Mouse (Mus musculus): ENCODE data around the gene Kdm4b. TPM values are rescaled to one million over a fixed set of nuclear protein-coding genes. Genes with fewer than 3 reads are reported as not detected.

The Kdm4b gene
- polyA plus RNA-seq (2014; fragmentation: Nextera tagmentation; extraction: Ambion mirVana) = 33.7 and 39.0 TPM in 2 replicates

- under 1% methylated on average over 44 of the region's 57 CpGs for WGBS
- peak; percentile 100 for ATAC-seq (ENCODE audit: low FRiP score)
- peak within 1 kb of the TSS; percentile 95 for H3K9ac ChIP-seq (ENCODE audit: low read depth, low read length)
- H3K27me3 ChIP-seq (ENCODE audit: control insufficient read depth, insufficient read depth, low read length) = no peaks in the 10 kb centered on the region
- peak; percentile 99 for DNase-seq (ENCODE audit: low spot score)
- H3K4me1 ChIP-seq (replicated peaks; ENCODE audit: control insufficient read depth, insufficient read depth, low read length) = peaks cover 6% of the 10 kb centered on the region
- H3K9me3 ChIP-seq (ENCODE audit: control insufficient read depth, low read length) = no peaks in the 10 kb centered on the region
- H3K27ac ChIP-seq (ENCODE audit: low read depth, low read length) = peak within 1 kb of the TSS; percentile 88
- no peaks in the 10 kb centered on the region for H3K36me3 ChIP-seq (ENCODE audit: control insufficient read depth, insufficient read depth, low read length)
- peak within 1 kb of the TSS; percentile 92 for H3K4me3 ChIP-seq (ENCODE audit: low read depth, low read length)
- peak within 1 kb of the TSS; percentile 83 for H3K4me2 ChIP-seq (replicated peaks; ENCODE audit: low read depth, low read length)
These were observed at the start of gene Kdm4b for GRCm38 (mm10) chr17:56325450-56326152. TSS of gene Kdm4b (plus strand) at chr17:56326062.

GRCm38 (mm10) chr17:56276643-56277566 lies 49.0 kb upstream of the Kdm4b start, which contains the start of gene Ticam1:
TSS of gene Ticam1 (minus strand) at chr17:56276786.
- Histone ChIP-seq H3K4me2 (replicated peaks; ENCODE audit: low read depth, low read length) (peak within 1 kb of the TSS; percentile 62), H3K9ac (ENCODE audit: low read depth, low read length) (peak within 1 kb of the TSS; percentile 52), H3K4me1 (replicated peaks; ENCODE audit: control insufficient read depth, insufficient read depth, low read length) (no peaks in the 10 kb centered on the region), H3K9me3 (ENCODE audit: control insufficient read depth, low read length) (no peaks in the 10 kb centered on the region), H3K4me3 (ENCODE audit: low read depth, low read length) (peak within 1 kb of the TSS; percentile 36), H3K27me3 (ENCODE audit: control insufficient read depth, insufficient read depth, low read length) (no peaks in the 10 kb centered on the region), H3K36me3 (ENCODE audit: control insufficient read depth, insufficient read depth, low read length) (no peaks in the 10 kb centered on the region), H3K27ac (ENCODE audit: low read depth, low read length) (peak within 1 kb of the TSS; percentile 0; the same call in 1 of the 2 replicates)
- DNase-seq (ENCODE audit: low spot score) (peak; percentile 88), ATAC-seq (ENCODE audit: low FRiP score) (peak; percentile 89)
- WGBS = 10% methylated on average over 17 of the region's 21 CpGs

GRCm38 (mm10) chr17:56277567-56277893 lies 48.3 kb upstream of the Kdm4b start:
- ATAC-seq (ENCODE audit: low FRiP score) (peak; percentile 10; the same call in 1 of the 2 replicates), DNase-seq (ENCODE audit: low spot score) (no peak)
- H3K4me2 ChIP-seq (replicated peaks; ENCODE audit: low read depth, low read length) = no peak overlapping the region
- WGBS = 53% methylated on average over 2 of the region's 2 CpGs
- H3K27me3 ChIP-seq (ENCODE audit: control insufficient read depth, insufficient read depth, low read length) = no peaks in the 10 kb centered on the region
- H3K27ac ChIP-seq (ENCODE audit: low read depth, low read length) = no peak overlapping the region
- no peak overlapping the region for H3K9ac ChIP-seq (ENCODE audit: low read depth, low read length)
- H3K9me3 ChIP-seq (ENCODE audit: control insufficient read depth, low read length) = no peaks in the 10 kb centered on the region
- no peak overlapping the region for H3K4me3 ChIP-seq (ENCODE audit: low read depth, low read length)
- H3K36me3 ChIP-seq (ENCODE audit: control insufficient read depth, insufficient read depth, low read length) = no peaks in the 10 kb centered on the region
- no peaks in the 10 kb centered on the region for H3K4me1 ChIP-seq (replicated peaks; ENCODE audit: control insufficient read depth, insufficient read depth, low read length)

- Histone ChIP-seq H3K4me2 (replicated peaks; ENCODE audit: low read depth, low read length) (no peak overlapping the region), H3K27ac (ENCODE audit: low read depth, low read length) (no peak overlapping the region), H3K27me3 (ENCODE audit: control insufficient read depth, insufficient read depth, low read length) (no peaks in the 10 kb centered on the region), H3K36me3 (ENCODE audit: control insufficient read depth, insufficient read depth, low read length) (no peaks in the 10 kb centered on the region), H3K9ac (ENCODE audit: low read depth, low read length) (no peak overlapping the region), H3K4me1 (replicated peaks; ENCODE audit: control insufficient read depth, insufficient read depth, low read length) (no peaks in the 10 kb centered on the region), H3K9me3 (ENCODE audit: control insufficient read depth, low read length) (no peaks in the 10 kb centered on the region), H3K4me3 (ENCODE audit: low read depth, low read length) (no peak overlapping the region)
- DNase-seq (ENCODE audit: low spot score) = no peak
- 91% methylated on average over 5 of the region's 5 CpGs for WGBS
- no peak for ATAC-seq (ENCODE audit: low FRiP score)
These were observed 47.5 kb upstream of the Kdm4b start for GRCm38 (mm10) chr17:56278340-56278739.

- H3K4me3 ChIP-seq (ENCODE audit: low read depth, low read length) = no peak overlapping the region
- no peak overlapping the region for H3K9ac ChIP-seq (ENCODE audit: low read depth, low read length)
- no peaks in the 10 kb centered on the region for H3K9me3 ChIP-seq (ENCODE audit: control insufficient read depth, low read length)
- no peaks in the 10 kb centered on the region for H3K4me1 ChIP-seq (replicated peaks; ENCODE audit: control insufficient read depth, insufficient read depth, low read length)
- ATAC-seq (ENCODE audit: low FRiP score) (no peak), DNase-seq (ENCODE audit: low spot score) (no peak)
- WGBS = 90% methylated on average over 12 of the region's 12 CpGs
- H3K27ac ChIP-seq (ENCODE audit: low read depth, low read length) = no peak overlapping the region
- H3K36me3 ChIP-seq (ENCODE audit: control insufficient read depth, insufficient read depth, low read length) = no peaks in the 10 kb centered on the region
- no peaks in the 10 kb centered on the region for H3K27me3 ChIP-seq (ENCODE audit: control insufficient read depth, insufficient read depth, low read length)
- H3K4me2 ChIP-seq (replicated peaks; ENCODE audit: low read depth, low read length) = no peak overlapping the region
These were observed 46.2 kb upstream of the Kdm4b start for GRCm38 (mm10) chr17:56279481-56280155.

GRCm38 (mm10) chr17:56281193-56281592 lies 44.7 kb upstream of the Kdm4b start:
- DNase-seq (ENCODE audit: low spot score) (no peak), ATAC-seq (ENCODE audit: low FRiP score) (no peak)
- Histone ChIP-seq H3K4me1 (replicated peaks; ENCODE audit: control insufficient read depth, insufficient read depth, low read length) (no peaks in the 10 kb centered on the region), H3K4me2 (replicated peaks; ENCODE audit: low read depth, low read length) (no peak overlapping the region), H3K9ac (ENCODE audit: low read depth, low read length) (no peak overlapping the region), H3K27ac (ENCODE audit: low read depth, low read length) (no peak overlapping the region), H3K4me3 (ENCODE audit: low read depth, low read length) (no peak overlapping the region), H3K9me3 (ENCODE audit: control insufficient read depth, low read length) (no peaks in the 10 kb centered on the region), H3K36me3 (ENCODE audit: control insufficient read depth, insufficient read depth, low read length) (no peaks in the 10 kb centered on the region), H3K27me3 (ENCODE audit: control insufficient read depth, insufficient read depth, low read length) (no peaks in the 10 kb centered on the region)
- 93% methylated on average over 12 of the region's 12 CpGs for WGBS

GRCm38 (mm10) chr17:56282802-56283201 lies 43.1 kb upstream of the Kdm4b start:
- no peak for DNase-seq (ENCODE audit: low spot score)

GRCm38 (mm10) chr17:56283316-56283715 lies 42.5 kb upstream of the Kdm4b start:
- no peaks in the 10 kb centered on the region for H3K27me3 ChIP-seq (ENCODE audit: control insufficient read depth, insufficient read depth, low read length)

More at GRCm38 (mm10) chr17:56282802-56283201, 43.1 kb upstream of the Kdm4b start:
- Histone ChIP-seq H3K36me3 (ENCODE audit: control insufficient read depth, insufficient read depth, low read length) (no peaks in the 10 kb centered on the region), H3K9me3 (ENCODE audit: control insufficient read depth, low read length) (no peaks in the 10 kb centered on the region), H3K27ac (ENCODE audit: low read depth, low read length) (no peak overlapping the region), H3K4me3 (ENCODE audit: low read depth, low read length) (no peak overlapping the region), H3K27me3 (ENCODE audit: control insufficient read depth, insufficient read depth, low read length) (no peaks in the 10 kb centered on the region), H3K4me1 (replicated peaks; ENCODE audit: control insufficient read depth, insufficient read depth, low read length) (no peaks in the 10 kb centered on the region), H3K9ac (ENCODE audit: low read depth, low read length) (no peak overlapping the region), H3K4me2 (replicated peaks; ENCODE audit: low read depth, low read length) (no peak overlapping the region)
- no peak for ATAC-seq (ENCODE audit: low FRiP score)
- WGBS = 93% methylated on average over 4 of the region's 4 CpGs

More at GRCm38 (mm10) chr17:56283316-56283715, 42.5 kb upstream of the Kdm4b start:
- no peaks in the 10 kb centered on the region for H3K36me3 ChIP-seq (ENCODE audit: control insufficient read depth, insufficient read depth, low read length)
- no peak overlapping the region for H3K9ac ChIP-seq (ENCODE audit: low read depth, low read length)
- no peak overlapping the region for H3K4me2 ChIP-seq (replicated peaks; ENCODE audit: low read depth, low read length)
- no peak for DNase-seq (ENCODE audit: low spot score)
- no peak for ATAC-seq (ENCODE audit: low FRiP score)
- 0 out of 2 replicates have a peak, but pooled peaks cover 2% of the 10 kb centered on the region for H3K4me1 ChIP-seq (replicated peaks; ENCODE audit: control insufficient read depth, insufficient read depth, low read length)
- H3K9me3 ChIP-seq (ENCODE audit: control insufficient read depth, low read length) = no peaks in the 10 kb centered on the region
- 91% methylated on average over 8 of the region's 8 CpGs for WGBS
- no peak overlapping the region for H3K27ac ChIP-seq (ENCODE audit: low read depth, low read length)
- H3K4me3 ChIP-seq (ENCODE audit: low read depth, low read length) = no peak overlapping the region
